Mouse (Mus musculus): ENCODE results near the gene Acer1.

DNA sequence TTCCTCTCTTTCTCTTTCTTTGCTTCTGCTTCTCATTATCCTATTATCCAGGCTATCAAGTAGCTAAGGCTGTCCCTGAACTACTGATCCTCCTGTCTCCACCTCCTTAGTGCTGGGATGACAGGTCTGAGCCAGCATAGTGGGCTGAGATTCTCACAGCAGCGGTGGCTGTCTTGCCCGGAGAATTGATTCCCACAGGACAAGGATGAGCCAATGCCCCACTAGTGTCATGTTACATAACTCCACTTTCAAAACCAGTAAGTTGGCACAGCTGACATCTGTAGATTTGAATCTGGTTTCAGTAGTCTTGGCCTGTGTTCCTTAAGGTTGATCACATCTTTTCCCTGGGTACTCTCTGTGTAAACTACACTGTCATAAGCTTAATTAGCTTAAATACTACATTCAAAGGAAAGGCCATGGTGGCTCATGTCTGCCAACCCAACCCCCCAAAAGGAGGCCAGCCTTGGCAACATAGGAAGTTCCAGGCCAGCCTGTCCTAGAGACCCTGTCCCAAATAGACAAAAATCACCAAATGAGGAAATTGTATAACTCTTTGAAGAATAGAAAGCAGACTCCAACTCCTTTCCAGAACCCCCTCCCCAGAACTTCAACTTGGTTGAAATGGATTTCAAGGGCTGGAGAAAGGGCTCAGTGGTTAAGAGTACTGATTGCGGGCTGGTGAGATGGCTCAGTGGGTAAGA lies 4.3 kb upstream of the Acer1 start:
- TF ChIP-seq HCFC1 (IDR thresholded peaks at IDR 0.05; ENCODE audit: borderline replicate concordance, insufficient read depth, low read length) = no peak
- no peak for TF ChIP-seq ZNF384 (IDR thresholded peaks at IDR 0.05; ENCODE audit: low read depth, low read length)

Measured in ES-E14 (cell line).